Mouse (Mus musculus): ENCODE results near the gene Mtmr10. TPM values are rescaled to one million over a fixed set of nuclear protein-coding genes. Genes with fewer than 3 reads are reported as not detected.

Mtmr10 gene
- 2.0 and 3.2 TPM in 2 replicates for polyA plus RNA-seq (2012; ENCODE audit: low replicate concordance)

GRCm38 (mm10) chr7:64287414-64288091 is at the start of gene Mtmr10:
Mtmr10 (plus strand) TSS chr7:64287653.

GRCm38 (mm10) chr7:64373830-64374562 is 86.5 kb downstream of the Mtmr10 start, which contains the start of gene Fan1:
Fan1 (minus strand) TSS chr7:64374095.

Other genes starting within 250 kb of the Mtmr10 start
- 0.30 and 1.6 TPM in 2 replicates for gene Trpm1, start 133.8 kb upstream of the Mtmr10 start, polyA plus RNA-seq (2012; ENCODE audit: low replicate concordance)
- 1.5 and 1.6 TPM in 2 replicates for gene Fan1, start 86.4 kb downstream of the Mtmr10 start, polyA plus RNA-seq (2012; ENCODE audit: low replicate concordance)
- 1.3 and 5.0 TPM in 2 replicates for gene Mphosph10, start 104.6 kb downstream of the Mtmr10 start, polyA plus RNA-seq (2012; ENCODE audit: low replicate concordance)
- 1.1 and 4.0 TPM in 2 replicates for gene Mcee, start 105.0 kb downstream of the Mtmr10 start, polyA plus RNA-seq (2012; ENCODE audit: low replicate concordance)
- gene Apba2, start 214.1 kb downstream of the Mtmr10 start, polyA plus RNA-seq (2012; ENCODE audit: low replicate concordance), result not detected in 2 replicates